Mouse (Mus musculus): Measurements from ENCODE around the gene Apobec4.

DNA sequence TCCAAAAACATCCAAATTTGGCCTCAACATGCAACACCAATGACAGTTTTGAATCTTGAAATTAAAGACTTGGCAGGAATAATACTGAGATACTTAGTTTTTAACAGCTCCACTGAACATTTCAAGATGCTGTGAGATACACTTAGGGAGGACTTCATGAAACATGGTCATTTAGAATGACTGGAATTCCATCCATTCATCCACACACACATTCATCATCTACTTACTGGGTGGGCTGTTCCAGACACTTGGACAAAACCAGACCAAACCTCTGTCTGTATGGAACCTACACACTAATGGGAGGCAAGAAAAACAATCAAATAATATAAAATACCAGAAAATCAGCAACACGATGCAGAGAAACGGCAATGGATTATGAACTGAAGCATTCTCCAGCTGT, 42.8 kb upstream of the Apobec4 start:
- TF ChIP-seq CHD2 (IDR thresholded peaks at IDR 0.05; ENCODE audit: low read depth, low read length) (no peak), ZC3H11A (IDR thresholded peaks at IDR 0.05; ENCODE audit: borderline replicate concordance, low read depth, low read length) (no peak), HCFC1 (IDR thresholded peaks at IDR 0.05; ENCODE audit: borderline replicate concordance, insufficient read depth, low read length) (no peak), MAFK (IDR thresholded peaks at IDR 0.05; ENCODE audit: insufficient read depth, low read depth, low read length) (no peak), ZNF384 (IDR thresholded peaks at IDR 0.05; ENCODE audit: low read depth, low read length) (no peak)
